Mouse (Mus musculus) neural tube, embryonic 10.5 days (tissue): ENCODE results near the gene Snx15.

ENCODE experiments used
- DNase-seq: peaks from one replicate; pipeline ENCODE4 v3.0.0-alpha.2; 2017; ENCODE audit warnings: low spot score; ENCODE audit errors: extremely low spot score

The Snx15 gene

DNA sequence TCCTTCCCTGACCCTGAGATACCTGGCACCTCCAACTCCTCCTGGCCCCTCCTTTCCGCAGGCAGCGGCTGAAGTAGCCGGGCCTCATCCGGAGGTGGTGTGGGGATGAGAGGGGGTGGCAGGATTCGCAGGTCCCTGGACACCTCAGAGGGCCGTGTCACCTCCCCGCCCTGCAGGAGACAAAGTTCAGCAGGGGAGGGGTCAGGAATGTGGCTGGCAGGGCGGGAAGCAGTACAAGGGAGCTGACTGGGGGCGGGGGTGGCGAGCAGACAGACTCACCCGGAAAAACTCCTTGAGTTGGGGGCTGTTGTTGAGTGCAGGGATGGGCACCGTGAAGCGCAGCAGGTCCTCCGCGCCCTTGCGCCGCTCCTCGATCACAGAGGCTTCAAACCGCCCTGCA, 6.3 kb downstream of the Snx15 start:
- DNase-seq: no peak

GRCm38 (mm10) chr19:6118677-6119185, 9.4 kb downstream of the Snx15 start:
- DNase-seq: no peak

GRCm38 (mm10) chr19:6117986-6118676, 10.0 kb downstream of the Snx15 start, which contains the start of gene Sac3d1:
Gene Sac3d1 (minus strand): TSS chr19:6118650.
- DNase-seq: peak; percentile 89

GRCm38 (mm10) chr19:6117346-6117985, 10.6 kb downstream of the Snx15 start:
- DNase-seq: no peak

DNA sequence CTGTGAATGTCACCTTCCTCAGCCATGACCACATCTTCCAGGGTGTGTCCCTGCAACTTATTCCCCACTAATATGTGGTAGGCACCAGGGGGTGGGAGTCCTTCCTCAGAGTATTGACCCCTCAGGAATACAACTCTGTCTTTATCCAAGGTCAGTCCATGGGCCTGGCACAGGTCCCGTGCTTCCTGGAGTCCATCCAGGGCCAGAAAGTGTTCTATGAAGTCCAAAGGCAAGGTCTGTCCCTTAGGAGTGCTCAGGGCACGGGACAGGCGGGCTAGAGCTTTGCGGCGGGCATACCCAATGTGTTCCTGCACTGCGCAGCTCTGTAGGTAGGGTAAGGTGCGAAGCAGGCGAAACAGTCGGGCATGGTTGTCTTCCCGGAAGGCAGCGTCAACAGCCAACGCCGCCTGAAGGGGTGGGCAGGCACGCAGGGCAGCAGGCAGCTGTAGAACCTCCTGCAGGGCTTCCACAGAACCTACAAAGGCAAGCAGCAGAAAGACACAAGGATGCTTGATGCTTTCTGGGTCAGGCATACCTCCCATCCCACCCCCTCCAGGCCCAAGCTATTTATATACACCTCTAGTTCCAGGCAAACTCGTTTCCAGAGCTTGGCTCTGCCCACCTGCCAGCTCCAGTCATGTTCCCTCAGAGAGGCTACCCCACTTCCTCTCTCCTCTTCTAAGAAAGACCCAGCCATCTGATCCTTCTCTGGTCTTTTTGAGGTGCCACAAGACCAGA, 11.8 kb downstream of the Snx15 start:
- no peak for DNase-seq

- DNase-seq: no peak
These were observed 15.0 kb downstream of the Snx15 start for GRCm38 (mm10) chr19:6113116-6113515.

GRCm38 (mm10) chr19:6105586-6105985, 22.5 kb downstream of the Snx15 start, which contains the start of gene Naaladl1:
Gene Naaladl1 (plus strand): TSS chr19:6105782.
- no peak for DNase-seq

- DNase-seq: no peak
These were observed 23.6 kb downstream of the Snx15 start for GRCm38 (mm10) chr19:6104476-6104875.

GRCm38 (mm10) chr19:6102169-6102853, 25.8 kb downstream of the Snx15 start:
- no peak for DNase-seq

DNA sequence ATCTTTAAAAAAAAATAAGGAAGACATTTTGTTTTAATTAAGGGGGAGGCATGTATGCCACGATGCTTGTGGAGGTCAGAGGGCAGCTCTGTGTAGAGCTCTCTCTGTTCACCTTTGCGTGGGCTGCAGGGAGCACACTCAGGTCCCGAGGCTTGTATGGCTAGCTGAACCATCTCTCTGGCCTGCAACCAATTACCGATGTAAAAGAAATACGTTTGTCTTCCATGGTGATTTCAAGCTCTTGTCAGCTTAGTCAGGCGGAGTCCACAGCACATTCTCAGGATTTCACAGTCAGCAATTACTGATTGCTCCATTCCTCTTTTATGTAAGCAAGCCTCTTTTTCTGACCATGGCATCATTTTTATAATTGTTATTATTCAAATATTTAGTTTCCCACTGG, 26.9 kb downstream of the Snx15 start:
- no peak for DNase-seq

DNA sequence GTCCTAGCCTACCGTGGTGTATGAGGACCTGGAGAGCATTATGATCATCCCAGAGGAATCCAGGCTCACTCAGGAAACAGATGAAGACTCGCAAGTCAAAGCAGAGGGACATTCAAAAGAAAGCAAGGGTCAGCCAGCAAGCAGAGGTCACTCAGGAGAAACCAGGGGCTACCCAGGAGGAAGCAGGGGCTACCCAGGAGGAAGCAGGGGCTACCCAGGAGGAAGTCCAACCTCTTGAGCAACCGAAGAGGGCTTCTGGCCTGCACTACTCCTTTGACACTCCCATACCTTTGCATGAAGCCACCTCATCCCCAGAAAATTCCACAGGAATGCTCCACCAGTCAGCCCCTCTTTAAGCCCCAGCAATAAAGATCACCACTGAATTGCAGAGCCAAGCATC, 30.3 kb downstream of the Snx15 start:
- no peak for DNase-seq

GRCm38 (mm10) chr19:6094119-6094518, 34.0 kb downstream of the Snx15 start, which contains the start of gene AC131692.1:
Gene AC131692.1 (plus strand): TSS chr19:6094419.
- no peak for DNase-seq

DNA sequence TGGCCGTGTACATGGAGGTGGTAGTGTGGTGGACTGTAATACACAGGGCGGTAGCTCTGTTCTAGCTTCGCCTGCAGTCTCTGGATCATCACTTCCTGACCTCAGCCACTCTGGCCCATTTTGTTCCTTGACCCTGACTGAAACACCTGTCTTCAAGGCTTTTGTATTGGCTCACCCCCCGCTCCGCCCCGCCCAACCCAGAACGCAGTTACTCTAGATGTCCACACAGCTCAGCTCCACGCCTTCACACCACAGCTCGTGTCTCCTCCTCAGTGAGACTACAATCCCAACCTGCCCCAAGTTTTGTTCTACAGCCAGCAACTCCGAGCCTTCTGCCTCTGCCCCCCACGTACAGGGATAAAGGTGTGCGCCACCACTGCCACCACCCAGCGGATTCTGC, 39.3 kb downstream of the Snx15 start:
- no peak for DNase-seq

GRCm38 (mm10) chr19:6085417-6085879, 42.7 kb downstream of the Snx15 start:
- DNase-seq: peak; percentile 68

GRCm38 (mm10) chr19:6084478-6085248, 43.4 kb downstream of the Snx15 start, which contains the start of the genes Zfpl1 and Cdca5:
Gene Zfpl1 (minus strand): TSS chr19:6084956.
Gene Cdca5 (plus strand): TSS chr19:6084983.
- peak; percentile 97 for DNase-seq

DNA sequence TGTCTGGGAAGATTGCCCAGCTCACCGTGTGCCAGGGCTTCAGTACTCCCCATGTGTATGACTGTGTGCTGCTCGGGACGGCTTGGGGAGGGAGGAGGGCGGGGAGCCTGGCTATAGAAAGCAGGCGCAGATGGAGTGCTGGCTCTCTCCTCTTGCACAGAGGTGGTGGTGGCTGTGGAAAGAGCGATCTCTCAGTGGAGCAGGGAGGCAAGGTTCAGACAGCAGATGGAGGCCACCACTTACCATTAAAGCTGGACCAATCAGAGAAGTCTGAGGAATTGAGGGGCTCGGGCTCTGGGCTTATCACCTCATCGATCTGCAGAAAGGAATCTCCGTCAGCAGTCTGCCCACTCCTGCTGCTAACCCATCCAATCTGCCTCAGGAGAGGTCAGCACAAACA, 45.9 kb downstream of the Snx15 start, which contains the start of gene Gm28374:
Gene Gm28374, minus strand, starts transcription at position 101 of the 400 bp plus-strand sequence.
- DNase-seq: no peak

DNA sequence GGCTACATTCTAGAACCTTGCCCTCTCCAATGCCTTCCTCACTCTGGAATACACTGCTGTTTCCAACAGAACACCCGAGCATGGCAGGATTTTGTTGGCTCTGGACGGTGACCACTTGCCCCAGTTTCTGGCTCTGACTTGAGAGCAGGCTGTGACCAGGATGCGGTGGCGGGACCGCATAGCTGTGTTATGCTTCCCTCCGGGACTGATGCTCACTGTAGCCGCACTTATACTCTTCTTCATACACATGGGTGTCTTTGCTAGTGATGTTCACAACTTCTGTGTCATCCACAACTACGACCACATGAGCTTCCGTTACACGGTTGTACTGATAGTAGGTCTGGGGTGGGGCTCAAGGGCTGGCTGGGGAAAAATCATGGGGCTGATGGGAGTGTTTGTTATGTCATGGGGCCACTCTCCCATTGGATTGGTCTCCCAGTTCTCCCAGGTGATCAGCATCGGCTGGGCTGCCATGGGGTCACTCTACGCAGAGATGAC, 48.1 kb downstream of the Snx15 start, which contains the start of gene Tmem262:
Gene Tmem262, plus strand, starts transcription at position 51 of the 498 bp plus-strand sequence.
- DNase-seq: no peak

DNA sequence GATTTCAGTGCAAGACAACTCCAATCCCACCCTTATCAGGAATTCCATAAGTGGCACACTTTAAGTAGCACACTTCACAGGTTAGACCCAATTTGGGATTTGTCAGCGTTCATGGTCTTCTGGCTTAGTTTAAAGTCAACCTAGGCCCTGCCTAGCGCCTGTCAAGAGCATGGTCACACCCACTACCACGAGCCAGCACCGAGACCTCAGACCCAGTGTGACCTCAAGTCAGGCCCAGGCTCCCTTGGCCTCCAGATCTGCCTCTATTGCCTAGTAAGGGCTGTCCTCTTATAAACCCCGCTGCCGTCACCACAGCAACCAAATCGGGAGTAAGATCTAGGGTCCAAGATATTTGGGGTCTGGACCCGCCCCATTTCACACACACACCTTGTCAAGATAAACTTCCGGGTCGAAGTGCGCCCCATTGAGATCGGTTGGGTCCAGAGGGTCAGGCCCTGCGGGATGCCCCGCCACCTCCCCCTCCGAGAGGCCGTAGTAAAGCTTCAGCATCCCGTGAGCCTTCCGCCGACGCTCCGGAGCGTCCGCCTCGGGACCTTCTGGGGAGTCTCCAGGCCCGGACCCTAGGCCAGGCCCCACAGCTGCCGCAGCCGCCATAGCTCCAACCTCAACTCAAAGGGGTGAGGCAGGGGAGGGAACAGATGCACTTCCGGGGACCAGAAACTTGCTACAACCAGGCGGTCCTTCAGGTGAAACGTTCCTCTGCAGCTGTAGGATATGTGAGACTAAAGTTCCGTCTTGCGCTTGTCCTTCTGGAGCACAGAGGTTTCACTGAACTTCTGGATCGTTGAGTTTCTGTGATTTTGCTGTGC, 51.3 kb downstream of the Snx15 start, which contains the start of gene Vps51:
Gene Vps51, minus strand, starts transcription at position 668 of the 830 bp plus-strand sequence.
- DNase-seq: peak; percentile 87

DNA sequence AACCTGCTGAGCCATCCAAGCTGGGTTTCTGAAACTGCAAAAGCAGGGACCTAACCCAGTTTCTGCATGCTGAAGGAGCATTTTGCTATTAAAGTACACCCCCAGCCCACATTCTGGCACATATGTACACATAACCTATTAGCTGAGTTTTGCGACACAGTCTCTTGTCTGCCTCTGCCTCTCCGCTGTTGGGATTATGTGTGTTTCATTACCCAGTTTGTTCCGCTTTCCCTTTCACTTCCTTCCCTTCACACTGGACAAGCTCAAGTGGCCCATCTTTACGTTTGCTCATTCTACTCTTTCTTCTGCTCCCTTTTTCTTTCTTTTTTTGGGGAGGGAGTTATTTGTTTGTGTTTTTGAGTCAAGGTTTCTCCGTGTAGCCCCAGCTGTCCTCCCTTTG, 54.2 kb downstream of the Snx15 start:
- DNase-seq: no peak
